Mouse (Mus musculus) layer of hippocampus, adult 9-10 months (tissue): Measurements from ENCODE around the gene Golga2.

Experiments used
- DNase-seq: peaks from one replicate; pipeline ENCODE4 v3.0.0; 2022; ENCODE audit warnings: low spot score

Gene Golga2

GRCm38 (mm10) chr2:32317791-32318417, 30.7 kb downstream of the Golga2 start:
- no peak for DNase-seq

- no peak for DNase-seq
Observed at GRCm38 (mm10) chr2:32318709-32319585, 31.8 kb downstream of the Golga2 start.

GRCm38 (mm10) chr2:32319586-32320580, 32.7 kb downstream of the Golga2 start:
- no peak for DNase-seq

GRCm38 (mm10) chr2:32320721-32321120, 33.5 kb downstream of the Golga2 start:
- DNase-seq: no peak

GRCm38 (mm10) chr2:32321591-32322298, 34.6 kb downstream of the Golga2 start:
- DNase-seq: no peak

GRCm38 (mm10) chr2:32322754-32323741, 35.9 kb downstream of the Golga2 start:
- DNase-seq: no peak

- no peak for DNase-seq
Observed at GRCm38 (mm10) chr2:32324322-32324721, 37.1 kb downstream of the Golga2 start.

GRCm38 (mm10) chr2:32325342-32325741, 38.2 kb downstream of the Golga2 start:
- no peak for DNase-seq

- DNase-seq: no peak
Observed at GRCm38 (mm10) chr2:32327200-32327599, 40.0 kb downstream of the Golga2 start.

GRCm38 (mm10) chr2:32328911-32329460, 41.8 kb downstream of the Golga2 start:
- DNase-seq: no peak

- DNase-seq: no peak
Observed at GRCm38 (mm10) chr2:32329531-32329930, 42.3 kb downstream of the Golga2 start.

- no peak for DNase-seq
Observed at GRCm38 (mm10) chr2:32332159-32332558, 45.0 kb downstream of the Golga2 start.

- DNase-seq: no peak
Observed at GRCm38 (mm10) chr2:32335888-32336287, 48.7 kb downstream of the Golga2 start.

- DNase-seq: no peak
Observed at GRCm38 (mm10) chr2:32339912-32340642, 52.9 kb downstream of the Golga2 start.

- DNase-seq: no peak
Observed at GRCm38 (mm10) chr2:32340836-32341633, 53.9 kb downstream of the Golga2 start.

GRCm38 (mm10) chr2:32341634-32341939, 54.4 kb downstream of the Golga2 start:
- no peak for DNase-seq

- DNase-seq: no peak
Observed at GRCm38 (mm10) chr2:32342039-32342438, 54.9 kb downstream of the Golga2 start.

GRCm38 (mm10) chr2:32342539-32343350, 55.6 kb downstream of the Golga2 start:
- no peak for DNase-seq
